Mouse (Mus musculus) liver, embryonic 11.5 days (tissue): Measurements from ENCODE around the gene Spats2. TPM values are rescaled to one million over a fixed set of nuclear protein-coding genes. Genes with fewer than 3 reads are reported as not detected.
A peak's percentile ranks its signal among the peaks of the same experiment; 100 is the strongest.
"Not testable (repeated sequence)": the region's sequence is repeated elsewhere in the genome, so short reads cannot be mapped to it uniquely, and the experiment has no call there.

Source experiments
- ATAC-seq: fragments of 200-750 bp; cut with Nextera tagmentation; replicated peaks from 2 replicates; pipeline ENCODE4 v1.8.0; 2017; ENCODE audit warnings: moderate number of reproducible peaks, mild to moderate bottlenecking, moderate TSS enrichment, moderate library complexity; ENCODE audit not compliant: low FRiP score
- DNase-seq: peaks from one replicate; pipeline ENCODE4 v3.0.0-alpha.2; 2017; ENCODE audit warnings: low spot score
- H3K27ac ChIP-seq: fragments of 300-500 bp; sonication (generic); 2 replicates; pipeline ENCODE4 v1.5.1; 2014; ENCODE audit warnings: mild to moderate bottlenecking, low read depth, low read length, control low read depth
- H3K27me3 ChIP-seq: fragments of 300-500 bp; sonication (generic); replicated peaks from 2 replicates; pipeline ENCODE4 v1.6.1; 2014; ENCODE audit warnings: low read length, mixed read lengths; ENCODE audit not compliant: control insufficient read depth, insufficient read depth
- H3K36me3 ChIP-seq: fragments of 300-500 bp; sonication (generic); 2 replicates; pipeline ENCODE4 v1.6.1; 2014; ENCODE audit warnings: mild to moderate bottlenecking, low read length, moderate library complexity, mixed read lengths; ENCODE audit not compliant: control insufficient read depth, insufficient read depth
- H3K4me1 ChIP-seq: fragments of 300-500 bp; sonication (generic); replicated peaks from 2 replicates; pipeline ENCODE4 v1.6.1; 2014; ENCODE audit warnings: low read length, mixed read lengths; ENCODE audit not compliant: control insufficient read depth, insufficient read depth
- H3K4me2 ChIP-seq: fragments of 300-500 bp; sonication (generic); 2 replicates; pipeline ENCODE4 v1.6.1; 2014; ENCODE audit warnings: mild to moderate bottlenecking, control low read depth, moderate library complexity
- H3K4me3 ChIP-seq: fragments of 300-500 bp; sonication (generic); 2 replicates; pipeline ENCODE4 v1.5.1; 2014; ENCODE audit warnings: low read depth, low read length, control low read depth
- H3K9ac ChIP-seq: fragments of 300-500 bp; sonication (generic); 2 replicates; pipeline ENCODE4 v1.6.1; 2014; ENCODE audit warnings: low read depth, low read length, control low read depth
- H3K9me3 ChIP-seq: fragments of 300-500 bp; sonication (generic); 2 replicates; pipeline ENCODE4 v1.6.1; 2016; ENCODE audit warnings: low read length, inconsistent platforms, mixed read lengths; ENCODE audit not compliant: control insufficient read depth
- WGBS: fragments of 180-500 bp; shearing (Covaris S2); extraction: QIAGEN DNeasy Blood & Tissue Kit; methylation state at CpG from one replicate; pipeline ENCODE4 v1.1.7; 2014; 5-methylcytosine and 5-hydroxymethylcytosine counted together
- polyA plus RNA-seq: library from polyadenylated mRNA; unstranded; fragments of >200 nt; fragmentation: Nextera tagmentation; extraction: Ambion mirVana; gene quantifications from 2 replicates; pipeline ENCODE4 v1.2.1, GENCODE M21; 2014

Gene Spats2
- polyA plus RNA-seq, 1 experiment from 2014 or later, result 35.0 TPM

DNA sequence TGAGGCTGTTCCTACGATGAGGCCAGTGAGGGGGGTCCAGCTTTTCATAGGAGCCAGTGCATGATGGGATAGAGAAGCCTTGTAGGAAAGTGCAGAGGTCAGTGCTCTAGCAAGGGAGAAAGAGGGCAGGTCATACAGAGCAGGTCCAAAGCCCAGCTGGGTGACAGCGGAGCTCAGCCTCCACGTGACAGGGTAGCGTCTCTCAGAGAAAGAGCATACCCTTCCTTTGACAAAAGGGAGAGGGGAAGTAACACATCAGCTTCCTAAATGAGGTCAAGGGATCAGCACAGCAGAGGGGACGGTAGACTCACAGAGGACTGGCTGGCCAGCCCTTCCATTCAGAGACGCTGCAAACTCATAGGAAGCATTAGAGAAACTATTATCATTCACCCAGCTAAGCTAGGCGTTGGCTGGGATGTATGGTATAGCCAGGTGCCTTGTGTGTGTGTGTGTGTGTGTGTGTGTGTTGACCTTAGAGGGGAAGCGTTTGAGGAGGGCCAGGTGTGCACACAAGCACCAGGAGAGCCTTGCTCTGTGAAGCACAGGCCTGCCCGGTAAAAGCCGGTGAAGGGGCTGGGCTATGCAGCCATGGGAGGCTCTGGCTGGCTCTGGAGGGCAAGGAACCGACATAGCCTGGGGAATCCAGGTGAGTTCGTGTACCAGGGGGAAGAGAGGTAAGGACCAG lies 108.8 kb downstream of the Spats2 start:
- Histone ChIP-seq H3K9ac (no peak overlapping the region), H3K27me3 (peaks cover 37% of the 10 kb centered on the region)

DNA sequence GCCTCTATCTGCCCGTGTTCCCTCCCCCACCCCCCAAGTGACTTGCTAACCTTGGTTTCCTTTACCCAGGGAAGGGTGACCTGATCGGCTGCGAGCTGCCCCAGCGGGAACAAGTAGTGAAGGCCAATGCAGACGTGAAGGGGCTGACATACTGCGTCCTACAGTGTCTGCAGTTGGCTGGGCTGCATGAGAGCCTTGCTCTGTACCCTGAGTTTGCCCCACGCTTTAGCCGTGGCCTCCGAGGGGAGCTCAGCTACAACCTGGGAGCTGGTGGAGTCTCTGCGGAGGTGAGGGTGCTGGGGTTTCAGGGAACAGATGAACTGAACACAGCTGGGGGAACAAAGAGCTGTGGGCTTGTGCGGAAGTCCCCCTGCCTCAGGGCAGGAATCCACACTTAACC lies 112.3 kb downstream of the Spats2 start:
- Histone ChIP-seq H3K27me3 (peaks cover 7% of the 10 kb centered on the region), H3K4me1 (peaks cover 2% of the 10 kb centered on the region; the same call in 1 of the 2 replicates), H3K9me3 (no peaks in the 10 kb centered on the region), H3K36me3 (no peaks in the 10 kb centered on the region; the same call in 1 of the 2 replicates), H3K27ac (no peak overlapping the region), H3K4me3 (no peak overlapping the region), H3K4me2 (no peak overlapping the region), H3K9ac (no peak overlapping the region)
- DNase-seq, result no peak
- ATAC-seq, result no peak
- 56% methylated on average over 11 of the region's 11 CpGs for WGBS

More for the DNA sequence above, 108.8 kb downstream of the Spats2 start:
- Histone ChIP-seq H3K4me3 (no peak overlapping the region), H3K36me3 (no peaks in the 10 kb centered on the region), H3K4me1 (peaks cover 2% of the 10 kb centered on the region; the same call in 1 of the 2 replicates), H3K27ac (no peak overlapping the region), H3K9me3 (no peaks in the 10 kb centered on the region), H3K4me2 (no peak overlapping the region)
- 0 out of 2 replicates have a peak, but pooled peaks have one; percentile 36 for ATAC-seq
- DNase-seq, result no peak
- WGBS, result 49% methylated on average over 12 of the region's 12 CpGs

GRCm38 (mm10) chr15:99240129-99240528 lies 114.4 kb downstream of the Spats2 start:
- ATAC-seq (no peak), DNase-seq (no peak)
- Histone ChIP-seq H3K4me3 (no peak overlapping the region), H3K27ac (no peak overlapping the region), H3K27me3 (no peaks in the 10 kb centered on the region), H3K36me3 (peaks cover 12% of the 10 kb centered on the region; the same call in 1 of the 2 replicates), H3K4me2 (no peak overlapping the region), H3K9me3 (no peaks in the 10 kb centered on the region), H3K4me1 (no peaks in the 10 kb centered on the region), H3K9ac (no peak overlapping the region)
- 69% methylated on average over 4 of the region's 4 CpGs for WGBS

- H3K27ac ChIP-seq, result no peak overlapping the region
- H3K4me2 ChIP-seq, result no peak overlapping the region
- H3K9me3 ChIP-seq, result no peaks in the 10 kb centered on the region
- no peak overlapping the region for H3K4me3 ChIP-seq
- H3K36me3 ChIP-seq, result peaks cover 20% of the 10 kb centered on the region; the same call in 1 of the 2 replicates
- WGBS, result 73% methylated on average over 4 of the region's 4 CpGs
- no peak for DNase-seq
- H3K9ac ChIP-seq, result no peak overlapping the region
- no peak for ATAC-seq
- no peaks in the 10 kb centered on the region for H3K27me3 ChIP-seq
- no peaks in the 10 kb centered on the region for H3K4me1 ChIP-seq
These were observed 115.5 kb downstream of the Spats2 start for GRCm38 (mm10) chr15:99241249-99241648.

- Histone ChIP-seq H3K36me3 (peaks cover 20% of the 10 kb centered on the region; the same call in 1 of the 2 replicates), H3K9ac (no peak overlapping the region), H3K9me3 (no peaks in the 10 kb centered on the region), H3K4me2 (no peak overlapping the region), H3K4me1 (no peaks in the 10 kb centered on the region), H3K4me3 (no peak overlapping the region), H3K27ac (no peak overlapping the region), H3K27me3 (no peaks in the 10 kb centered on the region)
- 89% methylated on average over 10 of the region's 10 CpGs for WGBS
- ATAC-seq (no peak), DNase-seq (no peak)
These were observed 116.3 kb downstream of the Spats2 start for GRCm38 (mm10) chr15:99242045-99242444.

DNA sequence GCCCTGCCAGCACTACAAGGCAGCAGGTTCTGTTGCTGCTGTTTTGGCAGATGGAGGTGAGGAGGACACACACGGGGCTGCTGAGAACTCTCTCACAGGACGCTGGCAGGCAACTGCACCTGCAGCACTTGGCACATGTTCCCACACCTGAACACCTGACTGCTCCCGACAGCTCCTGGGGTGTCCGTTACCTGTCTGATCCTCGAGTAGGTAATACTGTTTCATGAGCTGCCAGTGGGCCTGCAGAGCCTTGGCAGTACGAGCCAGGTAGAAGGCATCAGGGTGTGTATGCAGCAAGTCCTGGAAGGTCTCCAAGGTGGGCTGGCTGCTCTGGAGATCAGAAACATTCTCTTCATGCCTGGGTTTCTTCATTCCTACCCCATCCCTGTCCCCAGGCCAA lies 121.0 kb downstream of the Spats2 start:
- not testable (repeated sequence) for ATAC-seq, DNase-seq, H3K4me1 ChIP-seq, H3K27me3 ChIP-seq, H3K9ac ChIP-seq, H3K4me2 ChIP-seq, H3K4me3 ChIP-seq, H3K9me3 ChIP-seq, H3K27ac ChIP-seq
- WGBS, result 89% methylated on average over 6 of the region's 6 CpGs
- peaks cover 23% of the 10 kb centered on the region; the same call in 1 of the 2 replicates for H3K36me3 ChIP-seq

DNA sequence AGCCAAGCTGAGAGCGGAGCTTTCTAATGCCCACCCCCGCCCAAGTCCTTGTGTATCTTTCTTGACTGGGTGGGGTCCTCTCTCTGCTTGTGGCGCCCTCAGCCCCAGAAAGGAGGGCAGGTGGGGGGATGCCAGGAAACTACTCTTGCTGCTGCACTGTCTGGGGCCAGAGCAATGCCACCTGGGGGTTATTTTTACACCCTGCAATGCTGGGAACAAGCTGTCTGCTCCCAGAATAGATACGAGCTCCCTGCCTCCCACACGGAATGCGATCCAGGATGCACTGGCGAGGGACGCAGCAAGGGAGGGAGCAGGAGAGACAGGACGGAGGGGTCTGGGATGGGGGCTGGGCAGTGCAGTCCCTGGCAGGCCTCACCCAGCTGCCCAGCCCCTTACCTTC lies 123.3 kb downstream of the Spats2 start:
- Histone ChIP-seq H3K4me3 (no peak overlapping the region), H3K27ac (no peak overlapping the region), H3K9ac (no peak overlapping the region), H3K27me3 (no peaks in the 10 kb centered on the region), H3K9me3 (no peaks in the 10 kb centered on the region), H3K4me1 (peaks cover 11% of the 10 kb centered on the region), H3K36me3 (peaks cover 16% of the 10 kb centered on the region; the same call in 1 of the 2 replicates), H3K4me2 (no peak overlapping the region)
- 81% methylated on average over 9 of the region's 9 CpGs for WGBS
- ATAC-seq, result no peak
- DNase-seq, result no peak

DNA sequence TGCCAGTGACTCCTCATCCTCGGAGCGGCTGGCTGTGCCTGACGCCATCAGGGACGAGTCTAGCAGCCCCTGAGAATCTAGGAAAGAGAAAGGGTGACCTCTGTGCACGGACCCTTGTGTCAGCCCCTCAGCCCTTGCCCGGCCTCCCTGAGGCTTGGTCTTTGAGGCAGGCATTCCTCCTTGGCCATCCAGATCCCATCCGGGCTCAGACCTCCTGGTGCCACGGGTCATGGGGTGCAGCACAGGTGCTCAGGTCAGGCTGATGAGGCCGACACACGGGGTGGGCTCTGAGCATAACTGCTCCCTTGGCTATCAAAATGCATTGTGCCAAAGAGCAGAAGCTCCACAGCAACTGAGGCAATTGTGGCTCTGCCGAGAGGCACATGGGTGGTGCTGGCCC lies 124.2 kb downstream of the Spats2 start:
- Histone ChIP-seq H3K9me3 (no peaks in the 10 kb centered on the region), H3K4me2 (no peak overlapping the region), H3K4me3 (no peak overlapping the region), H3K27me3 (no peaks in the 10 kb centered on the region), H3K9ac (no peak overlapping the region), H3K27ac (no peak overlapping the region), H3K4me1 (peaks cover 11% of the 10 kb centered on the region), H3K36me3 (peaks cover 13% of the 10 kb centered on the region; the same call in 1 of the 2 replicates)
- WGBS, result 87% methylated on average over 11 of the region's 11 CpGs
- ATAC-seq (no peak), DNase-seq (no peak)

DNA sequence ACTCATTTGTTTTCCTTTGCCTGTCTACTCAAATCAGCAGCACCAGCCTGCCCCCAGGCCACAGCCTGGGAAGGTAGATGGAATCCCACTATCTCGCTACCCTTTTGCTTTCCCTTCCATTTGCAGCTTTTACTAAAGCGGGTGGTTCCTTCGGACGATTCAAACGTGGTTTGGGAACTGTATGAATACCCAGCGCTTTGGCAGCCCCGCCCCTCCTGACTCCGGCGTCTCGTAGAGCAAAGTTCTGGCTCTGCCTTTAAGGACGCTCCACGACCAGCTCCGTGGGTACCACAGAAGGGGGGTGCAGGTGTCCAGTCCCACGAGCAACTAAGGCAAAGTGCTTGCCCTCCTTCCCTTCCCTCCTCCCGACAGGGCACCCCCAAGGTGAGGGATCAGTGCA lies 125.4 kb downstream of the Spats2 start:
- H3K36me3 ChIP-seq, DNase-seq, H3K27me3 ChIP-seq, H3K27ac ChIP-seq, H3K9me3 ChIP-seq: not testable (repeated sequence)
- Histone ChIP-seq H3K9ac (peak overlapping the region; percentile 50), H3K4me2 (peak overlapping the region; percentile 76), H3K4me1 (peaks cover 11% of the 10 kb centered on the region), H3K4me3 (peak overlapping the region; percentile 72)
- 1% methylated on average over 14 of the region's 15 CpGs for WGBS
- peak; percentile 29 for ATAC-seq
